Mouse (Mus musculus): Measurements from ENCODE around the gene Pbx1.

DNA sequence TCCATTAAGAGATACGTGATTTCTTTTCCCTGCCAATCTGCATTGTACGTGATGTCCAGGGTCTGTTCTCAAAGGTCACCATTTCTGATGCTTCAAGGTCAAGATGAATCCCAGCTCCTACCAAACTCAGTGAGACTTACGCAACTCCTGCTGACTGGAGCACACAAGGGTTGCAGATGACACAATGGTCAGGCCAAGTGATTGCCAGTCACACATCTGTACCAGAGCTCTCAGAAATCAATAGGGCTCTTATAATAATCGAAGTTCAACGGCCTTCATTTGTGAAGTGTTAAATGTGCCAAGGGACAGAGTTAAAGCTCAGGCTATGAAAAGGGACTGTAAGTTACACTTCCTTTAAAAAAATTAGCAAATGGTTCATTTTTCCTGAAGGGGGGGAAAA lies 65.8 kb downstream of the Pbx1 start:
- no peak for TF ChIP-seq GATA1 (IDR thresholded peaks at IDR 0.05; ENCODE audit: low read length)
- no peak for TF ChIP-seq TAL1 (IDR thresholded peaks at IDR 0.05; ENCODE audit: low read length)
